Mouse (Mus musculus) brain, embryonic 14.5 days (tissue): ENCODE measurements around the gene Yars. TPM values are rescaled to one million over a fixed set of nuclear protein-coding genes. Genes with fewer than 3 reads are reported as not detected.

ENCODE experiments used
- DNase-seq: peaks from one replicate; pipeline ENCODE4 v3.0.0-alpha.2; 2011; ENCODE audit warnings: low read depth
- CTCF ChIP-seq: fragments of 200-500 bp; IDR thresholded peaks from 2 replicates; pipeline ENCODE4 v1.5.1; 2012; ENCODE audit warnings: inconsistent platforms, mild to moderate bottlenecking, moderate library complexity, borderline replicate concordance; ENCODE audit not compliant: insufficient read depth, insufficient read length; ENCODE audit errors: extremely low read depth
- POLR2A ChIP-seq: fragments of 200-500 bp; IDR thresholded peaks from 2 replicates; pipeline ENCODE4 v1.6.1; 2012; ENCODE audit warnings: mild to moderate bottlenecking, inconsistent platforms, borderline replicate concordance; ENCODE audit not compliant: poor library complexity, insufficient read depth, insufficient read length, severe bottlenecking; ENCODE audit errors: extremely low read depth
- polyA plus RNA-seq: library from polyadenylated mRNA; depleted of rRNA; stranded (reverse); fragments of >200 nt; gene quantifications from 2 replicates; pipeline ENCODE4 v1.2.3, GENCODE M21; 2012; rRNA removed

Gene Yars
- polyA plus RNA-seq, 1 experiment, result 68.4 TPM

GRCm38 (mm10) chr4:129263225-129264021 lies 73.9 kb downstream of the Yars start:
- DNase-seq, result peak; percentile 30
- TF ChIP-seq CTCF (no peak), POLR2A (no peak)

DNA sequence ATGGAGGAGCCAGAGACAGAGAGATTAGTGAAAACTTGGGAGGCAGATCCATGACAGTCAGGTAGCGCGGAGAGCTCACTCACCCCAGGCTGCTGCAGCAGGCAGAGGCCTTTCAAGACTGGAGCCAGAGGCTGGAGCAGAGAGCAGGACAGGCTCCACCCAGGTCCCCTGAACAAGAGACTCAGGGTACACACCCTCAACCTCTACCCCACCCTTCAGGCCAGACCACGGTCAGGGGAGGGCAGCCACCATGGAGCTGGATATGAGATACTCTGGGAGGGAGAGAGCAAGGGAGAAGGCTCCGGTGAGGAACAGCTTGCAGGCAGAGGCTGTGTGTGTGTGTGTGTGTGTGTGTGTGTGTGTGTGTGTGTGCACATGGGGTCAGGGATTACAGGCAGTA lies 76.6 kb downstream of the Yars start:
- no peak for TF ChIP-seq CTCF
- no peak for TF ChIP-seq POLR2A
- DNase-seq, result no peak

- DNase-seq, result peak; percentile 26
- TF ChIP-seq POLR2A, result no peak
- TF ChIP-seq CTCF, result no peak
Measured at GRCm38 (mm10) chr4:129266821-129267220, 77.3 kb downstream of the Yars start.

DNA sequence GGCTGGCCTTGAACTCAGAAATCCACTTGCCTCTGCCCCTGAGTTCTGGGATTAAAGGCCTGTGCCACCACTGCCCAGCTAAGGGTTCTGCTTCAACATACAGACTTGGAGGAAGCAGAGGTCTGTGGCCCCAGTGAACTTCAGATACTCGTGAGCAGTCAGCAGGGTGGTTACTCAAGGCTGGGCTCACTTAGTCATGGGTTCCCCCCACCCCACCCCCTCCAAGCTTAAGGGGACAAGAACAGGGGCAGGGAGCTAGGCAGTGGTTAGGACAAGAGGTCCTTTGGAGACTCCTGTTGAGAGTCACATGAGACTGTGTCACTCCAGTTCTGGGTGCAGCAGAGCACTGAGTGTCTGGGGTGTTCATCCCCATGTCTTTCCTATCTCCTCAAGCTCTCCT lies 79.1 kb downstream of the Yars start:
- TF ChIP-seq CTCF (no peak), POLR2A (no peak)
- DNase-seq, result no peak

Other genes with a start within 250 kb of the Yars start
- gene Azin2, start 227.3 kb upstream of the Yars start, polyA plus RNA-seq, result 14.3 and 15.8 TPM in 2 replicates
- 54.3 and 68.4 TPM in 2 replicates for gene Ak2, start 197.8 kb upstream of the Yars start, polyA plus RNA-seq
- 73.0 and 84.4 TPM in 2 replicates for gene Rnf19b, start 131.5 kb upstream of the Yars start, polyA plus RNA-seq
- 0.42 and 0.81 TPM in 2 replicates for gene Tmem54, start 84.2 kb upstream of the Yars start, polyA plus RNA-seq
- gene Hpca, start 67.7 kb upstream of the Yars start, polyA plus RNA-seq, result 50.3 and 57.2 TPM in 2 replicates
- gene Fndc5, start 52.8 kb upstream of the Yars start, polyA plus RNA-seq, result 4.4 and 7.4 TPM in 2 replicates
- 38.3 and 42.0 TPM in 2 replicates for gene S100pbp, start within 50 bp of the Yars start, polyA plus RNA-seq
- 12.2 and 15.9 TPM in 2 replicates for gene C77080, start 71.6 kb downstream of the Yars start, polyA plus RNA-seq
- 0.44 and 1.1 TPM in 2 replicates for gene Sync, start 97.9 kb downstream of the Yars start, polyA plus RNA-seq
- gene Rbbp4, start 145.6 kb downstream of the Yars start, polyA plus RNA-seq, result 115 and 121 TPM in 2 replicates
- gene Zbtb8os, start 145.9 kb downstream of the Yars start, polyA plus RNA-seq, result 17.9 and 23.8 TPM in 2 replicates
- 19.5 and 23.1 TPM in 2 replicates for gene Zbtb8a, start 188.4 kb downstream of the Yars start, polyA plus RNA-seq